Mouse (Mus musculus): ENCODE results near the gene Cers2. TPM values are rescaled to one million over a fixed set of nuclear protein-coding genes. Genes with fewer than 3 reads are reported as not detected.

The Cers2 gene
- polyA plus RNA-seq, 1 experiment: 116 TPM

DNA sequence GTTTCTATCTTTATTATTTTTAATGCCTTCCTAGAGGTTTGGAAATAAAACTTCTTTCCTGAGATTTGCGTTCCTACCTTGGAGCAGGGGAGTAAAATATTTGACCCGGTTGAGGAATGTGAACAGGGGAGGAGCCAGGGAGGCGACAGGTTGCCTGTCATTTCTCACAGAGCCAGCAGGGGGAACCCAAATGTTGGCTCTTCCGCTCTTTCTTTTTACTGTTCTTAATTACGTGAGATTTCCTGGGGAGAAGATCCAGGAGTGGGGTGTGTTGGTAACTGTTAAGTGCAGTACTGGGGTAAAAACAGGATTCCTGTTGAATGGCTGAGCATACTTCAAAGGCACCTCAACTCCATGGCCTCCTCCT is 18.5 kb upstream of the Cers2 start:
- no peaks in the 10 kb centered on the region for H3K27me3 ChIP-seq (ENCODE audit: control insufficient read depth, insufficient read depth, insufficient read length)
- no peak overlapping the region for H3K4me2 ChIP-seq (ENCODE audit: low read depth)
- H3K36me3 ChIP-seq (ENCODE audit: control insufficient read depth, insufficient read depth): peaks cover 11% of the 10 kb centered on the region
- H3ac ChIP-seq (ENCODE audit: control insufficient read depth, insufficient read length): no peak overlapping the region
- H3K4me3 ChIP-seq: no peak overlapping the region
- H3K79me2 ChIP-seq (ENCODE audit: control insufficient read depth, insufficient read depth): no peaks in the 10 kb centered on the region
- TF ChIP-seq SRF (IDR thresholded peaks at IDR 0.05; ENCODE audit: control insufficient read depth, insufficient read length, low read depth) (no peak), POLR2A (IDR thresholded peaks at IDR 0.05; ENCODE audit: insufficient read length, low read depth) (no peak), TCF12 (IDR thresholded peaks at IDR 0.05; ENCODE audit: insufficient read depth, poor library complexity, severe bottlenecking) (no peak), POLR2AphosphoS2 (IDR thresholded peaks at IDR 0.05; ENCODE audit: insufficient read length, low read depth) (no peak), MAX (IDR thresholded peaks at IDR 0.05; ENCODE audit: low read depth) (no peak), E2F4 (IDR thresholded peaks at IDR 0.05; ENCODE audit: insufficient read depth) (no peak), TCF3 (IDR thresholded peaks at IDR 0.05; ENCODE audit: insufficient read length, low read depth) (no peak), CEBPB (IDR thresholded peaks at IDR 0.05; ENCODE audit: insufficient read depth, poor library complexity, severe bottlenecking) (no peak), MYOG (IDR thresholded peaks at IDR 0.05; ENCODE audit: control insufficient read depth in 1 of 3, insufficient read depth in 1 of 3, insufficient read length in 2 of 3, low read depth in 2 of 3) (no peak), MYOD1 (IDR thresholded peaks at IDR 0.05; ENCODE audit: control insufficient read depth in 1 of 3, insufficient read length in 2 of 3, low read depth in 2 of 3) (no peak), USF1 (IDR thresholded peaks at IDR 0.05; ENCODE audit: low read depth) (no peak), REST (IDR thresholded peaks at IDR 0.05; ENCODE audit: insufficient read depth, insufficient read length) (no peak)

DNA sequence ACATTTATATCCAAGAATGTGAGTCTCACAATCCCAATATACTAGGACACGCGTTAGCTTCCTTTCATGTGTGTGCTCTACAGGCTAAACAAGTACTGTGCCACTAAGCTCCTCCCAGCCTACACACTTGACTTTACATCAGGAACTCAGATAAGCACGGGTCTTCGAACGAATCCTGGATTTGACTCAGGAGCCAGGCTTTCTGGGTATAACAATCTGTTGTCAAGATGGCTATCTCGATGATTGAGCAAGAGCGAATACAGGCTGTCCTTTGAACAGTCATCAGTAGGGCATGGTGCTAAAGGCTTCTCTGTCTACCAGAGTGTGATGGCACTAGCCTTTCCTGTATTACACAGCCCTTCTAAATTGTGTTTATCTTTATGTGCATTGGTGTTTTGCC is 16.6 kb upstream of the Cers2 start:
- Histone ChIP-seq H3K4me2 (ENCODE audit: low read depth) (no peak overlapping the region), H3K79me2 (ENCODE audit: control insufficient read depth, insufficient read depth) (no peaks in the 10 kb centered on the region), H3ac (ENCODE audit: control insufficient read depth, insufficient read length) (no peak overlapping the region), H3K4me3 (no peak overlapping the region), H3K27me3 (ENCODE audit: control insufficient read depth, insufficient read depth, insufficient read length) (no peaks in the 10 kb centered on the region), H3K36me3 (ENCODE audit: control insufficient read depth, insufficient read depth) (peaks cover 11% of the 10 kb centered on the region)
- TF ChIP-seq REST (IDR thresholded peaks at IDR 0.05; ENCODE audit: insufficient read depth, insufficient read length) (no peak), USF1 (IDR thresholded peaks at IDR 0.05; ENCODE audit: low read depth) (no peak), MYOD1 (IDR thresholded peaks at IDR 0.05; ENCODE audit: control insufficient read depth in 1 of 3, insufficient read length in 2 of 3, low read depth in 2 of 3) (no peak), MYOG (IDR thresholded peaks at IDR 0.05; ENCODE audit: control insufficient read depth in 1 of 3, insufficient read depth in 1 of 3, insufficient read length in 2 of 3, low read depth in 2 of 3) (no peak), POLR2AphosphoS2 (IDR thresholded peaks at IDR 0.05; ENCODE audit: insufficient read length, low read depth) (no peak), E2F4 (IDR thresholded peaks at IDR 0.05; ENCODE audit: insufficient read depth) (no peak), TCF12 (IDR thresholded peaks at IDR 0.05; ENCODE audit: insufficient read depth, poor library complexity, severe bottlenecking) (no peak)

DNA sequence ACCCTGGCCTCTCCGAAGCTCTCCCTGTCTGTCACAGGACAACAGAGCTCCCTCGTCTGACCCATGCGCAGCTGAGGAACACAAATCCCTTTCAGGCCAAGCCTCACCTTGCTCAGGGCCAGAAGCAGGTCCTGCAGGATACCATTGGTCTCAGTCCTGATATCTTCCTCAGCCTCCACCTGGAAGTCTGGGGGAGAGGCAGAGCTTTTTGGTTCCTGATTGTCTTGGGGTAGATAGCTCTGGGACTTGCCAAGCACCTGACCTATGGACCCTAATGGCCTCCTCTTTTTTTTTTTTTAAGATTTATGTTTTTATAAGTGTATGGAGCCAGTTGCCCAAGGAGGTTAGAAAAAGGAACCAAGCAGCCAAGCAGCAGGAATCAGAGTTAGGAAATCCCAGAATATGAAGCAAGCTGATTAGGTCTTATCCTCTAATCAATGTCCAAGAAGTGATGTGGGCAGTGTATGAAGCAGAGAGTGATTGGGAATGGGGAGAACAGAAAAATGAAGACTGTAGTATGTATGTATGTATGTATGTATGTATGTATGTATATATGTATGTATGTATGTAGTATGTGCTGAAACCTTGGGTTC is 13.3 kb upstream of the Cers2 start:
- Histone ChIP-seq H3K4me2 (ENCODE audit: low read depth) (no peak overlapping the region), H3K79me2 (ENCODE audit: control insufficient read depth, insufficient read depth) (no peaks in the 10 kb centered on the region), H3K36me3 (ENCODE audit: control insufficient read depth, insufficient read depth) (peaks cover 2% of the 10 kb centered on the region), H3K4me3 (no peak overlapping the region), H3ac (ENCODE audit: control insufficient read depth, insufficient read length) (no peak overlapping the region), H3K27me3 (ENCODE audit: control insufficient read depth, insufficient read depth, insufficient read length) (no peaks in the 10 kb centered on the region)
- TF ChIP-seq SRF (IDR thresholded peaks at IDR 0.05; ENCODE audit: control insufficient read depth, insufficient read length, low read depth) (no peak), MYOG (IDR thresholded peaks at IDR 0.05; ENCODE audit: control insufficient read depth in 1 of 3, insufficient read depth in 1 of 3, insufficient read length in 2 of 3, low read depth in 2 of 3) (no peak)

DNA sequence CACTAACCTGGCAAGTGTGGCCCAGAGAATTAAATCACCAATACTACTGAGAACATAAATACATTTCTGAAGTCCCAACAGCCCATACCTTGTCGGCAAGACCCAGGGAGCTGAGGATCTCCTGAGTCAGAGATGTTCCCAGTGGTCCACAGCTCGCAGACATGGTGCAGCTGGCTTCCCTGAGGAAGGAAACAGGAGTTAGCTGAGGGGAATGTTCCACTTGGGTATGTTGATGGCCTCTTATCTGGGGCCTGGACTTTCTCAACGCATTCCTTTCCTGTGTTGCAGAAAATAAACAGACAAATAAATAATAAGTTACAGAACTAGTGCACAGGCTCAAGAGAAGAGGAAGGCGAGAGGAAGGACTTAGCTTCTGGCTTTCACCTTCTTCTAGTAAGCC is 8.3 kb upstream of the Cers2 start:
- Histone ChIP-seq H3K4me2 (ENCODE audit: low read depth) (no peak overlapping the region), H3K4me3 (no peak overlapping the region), H3K36me3 (ENCODE audit: control insufficient read depth, insufficient read depth) (no peaks in the 10 kb centered on the region), H3K79me2 (ENCODE audit: control insufficient read depth, insufficient read depth) (no peaks in the 10 kb centered on the region), H3ac (ENCODE audit: control insufficient read depth, insufficient read length) (no peak overlapping the region), H3K27me3 (ENCODE audit: control insufficient read depth, insufficient read depth, insufficient read length) (no peaks in the 10 kb centered on the region)
- TF ChIP-seq USF1 (IDR thresholded peaks at IDR 0.05; ENCODE audit: low read depth): no peak
- TF ChIP-seq REST (IDR thresholded peaks at IDR 0.05; ENCODE audit: insufficient read depth, insufficient read length): no peak
- TF ChIP-seq CEBPB (IDR thresholded peaks at IDR 0.05; ENCODE audit: insufficient read depth, poor library complexity, severe bottlenecking): no peak
- TF ChIP-seq MAX (IDR thresholded peaks at IDR 0.05; ENCODE audit: low read depth): no peak
- no peak for TF ChIP-seq SRF (IDR thresholded peaks at IDR 0.05; ENCODE audit: control insufficient read depth, insufficient read length, low read depth)
- TF ChIP-seq POLR2AphosphoS2 (IDR thresholded peaks at IDR 0.05; ENCODE audit: insufficient read length, low read depth): no peak
- TF ChIP-seq TCF3 (IDR thresholded peaks at IDR 0.05; ENCODE audit: insufficient read length, low read depth): no peak
- no peak for TF ChIP-seq TCF12 (IDR thresholded peaks at IDR 0.05; ENCODE audit: insufficient read depth, poor library complexity, severe bottlenecking)
- no peak for TF ChIP-seq E2F4 (IDR thresholded peaks at IDR 0.05; ENCODE audit: insufficient read depth)
- no peak for TF ChIP-seq MYOD1 (IDR thresholded peaks at IDR 0.05; ENCODE audit: control insufficient read depth in 1 of 3, insufficient read length in 2 of 3, low read depth in 2 of 3)
- no peak for TF ChIP-seq POLR2A (IDR thresholded peaks at IDR 0.05; ENCODE audit: insufficient read length, low read depth)
- no peak for TF ChIP-seq MYOG (IDR thresholded peaks at IDR 0.05; ENCODE audit: control insufficient read depth in 1 of 3, insufficient read depth in 1 of 3, insufficient read length in 2 of 3, low read depth in 2 of 3)

- Histone ChIP-seq H3K36me3 (ENCODE audit: control insufficient read depth, insufficient read depth) (no peaks in the 10 kb centered on the region), H3ac (ENCODE audit: control insufficient read depth, insufficient read length) (no peak within 1 kb of the TSS), H3K4me3 (no peak within 1 kb of the TSS), H3K4me2 (ENCODE audit: low read depth) (no peak within 1 kb of the TSS), H3K79me2 (ENCODE audit: control insufficient read depth, insufficient read depth) (no peaks in the 10 kb centered on the region), H3K27me3 (ENCODE audit: control insufficient read depth, insufficient read depth, insufficient read length) (no peaks in the 10 kb centered on the region)
- no peak for TF ChIP-seq MAX (IDR thresholded peaks at IDR 0.05; ENCODE audit: low read depth)
- no peak for TF ChIP-seq TCF3 (IDR thresholded peaks at IDR 0.05; ENCODE audit: insufficient read length, low read depth)
- TF ChIP-seq POLR2AphosphoS2 (IDR thresholded peaks at IDR 0.05; ENCODE audit: insufficient read length, low read depth): no peak
- TF ChIP-seq CEBPB (IDR thresholded peaks at IDR 0.05; ENCODE audit: insufficient read depth, poor library complexity, severe bottlenecking): no peak
- no peak for TF ChIP-seq POLR2A (IDR thresholded peaks at IDR 0.05; ENCODE audit: insufficient read length, low read depth)
- TF ChIP-seq MYOD1 (IDR thresholded peaks at IDR 0.05; ENCODE audit: control insufficient read depth in 1 of 3, insufficient read length in 2 of 3, low read depth in 2 of 3): no peak
- peak in 1 of 3 experiments; percentile 27 for TF ChIP-seq MYOG (IDR thresholded peaks at IDR 0.05; ENCODE audit: control insufficient read depth in 1 of 3, insufficient read depth in 1 of 3, insufficient read length in 2 of 3, low read depth in 2 of 3)
Measured at GRCm38 (mm10) chr3:95307100-95307499, 7.5 kb upstream of the Cers2 start, which contains the start of gene Anxa9. Gene Anxa9, minus strand, starts transcription at chr3:95307176.

Data from myocyte (in vitro differentiated cells).